Mouse (Mus musculus): ENCODE measurements at regions not wholly inside any gene's neighbourhood (a gene's known extent, or its start where the extent isn't known, plus 50 kb on each side); places are given as distances from the start of the nearest gene placed in this dataset.

DNA sequence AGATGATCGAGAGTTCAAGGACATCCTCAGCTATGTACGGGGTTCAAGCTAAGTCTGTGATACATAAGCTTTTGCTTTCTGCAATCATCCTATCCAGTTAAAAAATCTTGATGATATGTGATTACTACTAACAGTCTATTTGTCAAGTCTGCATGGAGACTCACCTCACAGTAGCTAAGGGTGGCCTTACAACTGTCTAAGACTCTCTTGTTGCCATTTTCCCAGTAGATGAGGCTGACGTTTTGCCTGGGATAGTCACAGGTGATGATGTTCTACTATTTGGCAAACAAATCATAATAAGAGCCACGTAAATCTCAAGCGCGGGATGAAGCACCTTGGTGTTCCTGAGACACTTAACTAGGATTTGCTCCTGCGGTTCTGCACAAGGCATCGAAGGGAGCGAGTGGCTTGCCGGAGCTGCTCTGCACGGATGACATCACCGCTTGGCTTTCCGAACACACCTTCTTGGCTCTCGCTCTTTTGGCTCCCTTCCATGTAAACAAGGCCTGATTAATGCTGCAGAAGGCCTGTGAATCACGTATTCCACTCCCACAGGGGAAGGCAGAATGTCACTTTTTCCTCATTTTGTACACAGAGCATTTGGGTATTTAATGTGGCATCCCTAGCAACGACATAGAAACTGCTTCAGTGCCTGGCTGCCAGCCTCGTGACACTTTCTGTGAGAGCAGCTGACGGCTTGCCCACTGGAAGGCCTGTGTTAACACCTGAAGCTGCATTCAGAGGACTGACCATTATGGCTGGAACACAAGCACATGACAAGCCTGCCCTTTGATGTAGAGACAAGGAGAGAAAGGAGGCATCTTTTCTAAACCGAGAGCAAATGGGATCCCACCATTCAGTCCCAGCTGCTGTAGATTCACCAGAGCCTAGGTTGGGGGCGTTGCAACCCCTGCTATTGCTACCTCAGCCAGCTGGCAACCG lies 260.5 kb upstream of the 4930412O13Rik start:
- H3K4me3 ChIP-seq (ENCODE audit: control insufficient read depth in 1 of 2, insufficient read depth in 1 of 2, low read depth in 2 of 2, low read length in 2 of 2) = no peak overlapping the region
- no peak overlapping the region for H3K27ac ChIP-seq (ENCODE audit: control insufficient read depth, low read depth, low read length)
- H3K9ac ChIP-seq (ENCODE audit: control insufficient read depth, low read depth, low read length, poor library complexity, severe bottlenecking) = no peak overlapping the region
- no peak for TF ChIP-seq POLR2A (IDR thresholded peaks at IDR 0.05; ENCODE audit: control insufficient read depth in 1 of 2, insufficient read depth in 1 of 2, low read depth in 1 of 2, low read length in 2 of 2, poor library complexity in 1 of 2)
- TF ChIP-seq CTCF (IDR thresholded peaks at IDR 0.05 in 2 of 3, conservative IDR thresholded peaks at IDR 0.05 in 1 of 3; ENCODE audit: control insufficient read depth in 1 of 3, insufficient read depth in 1 of 3, low read depth in 2 of 3, low read length in 3 of 3, poor library complexity in 1 of 3, severe bottlenecking in 1 of 3) = no peak
- no peak for TF ChIP-seq MYB (IDR thresholded peaks at IDR 0.05; ENCODE audit: low read depth, low read length)
- TF ChIP-seq GATA1 (IDR thresholded peaks at IDR 0.05; ENCODE audit: low read depth, low read length) = no peak
- TF ChIP-seq CHD1 (IDR thresholded peaks at IDR 0.05; ENCODE audit: low read depth, low read length) = no peak
- no peak for TF ChIP-seq ELF1 (IDR thresholded peaks at IDR 0.05; ENCODE audit: low read depth, low read length)
- TF ChIP-seq ZMIZ1 (IDR thresholded peaks at IDR 0.05; ENCODE audit: low read depth, low read length) = no peak
- no peak for TF ChIP-seq MAFK (IDR thresholded peaks at IDR 0.05; ENCODE audit: borderline replicate concordance, low read depth, low read length)
- TF ChIP-seq JUND (IDR thresholded peaks at IDR 0.05; ENCODE audit: low read depth, low read length) = no peak
- TF ChIP-seq SIN3A (IDR thresholded peaks at IDR 0.05; ENCODE audit: low read length) = no peak
- TF ChIP-seq KAT2A (conservative IDR thresholded peaks at IDR 0.05; ENCODE audit: low read depth, low read length) = no peak
- no peak for TF ChIP-seq POLR2AphosphoS2 (IDR thresholded peaks at IDR 0.05; ENCODE audit: low read length)
- TF ChIP-seq USF1 (IDR thresholded peaks at IDR 0.05; ENCODE audit: low read depth, low read length) = no peak
- no peak for TF ChIP-seq NRF1 (IDR thresholded peaks at IDR 0.05; ENCODE audit: insufficient read depth, low read depth, low read length, poor library complexity, severe bottlenecking)
- no peak for TF ChIP-seq ETS1 (IDR thresholded peaks at IDR 0.05; ENCODE audit: low read depth, low read length)
- TF ChIP-seq TAL1 (IDR thresholded peaks at IDR 0.05; ENCODE audit: low read length) = no peak
- no peak for TF ChIP-seq HCFC1 (IDR thresholded peaks at IDR 0.05; ENCODE audit: low read depth, low read length)
- no peak for TF ChIP-seq POLR2AphosphoS5 (IDR thresholded peaks at IDR 0.05; ENCODE audit: borderline replicate concordance, low read depth, low read length)
- H3K4me1 ChIP-seq (ENCODE audit: control insufficient read depth in 1 of 2, insufficient read depth in 2 of 2, low read length in 2 of 2) = no peaks in the 10 kb centered on the region
- H3K79me2 ChIP-seq (ENCODE audit: control insufficient read depth, insufficient read depth, low read length, poor library complexity) = no peaks in the 10 kb centered on the region
- H3K36me3 ChIP-seq (ENCODE audit: control insufficient read depth in 1 of 2, insufficient read depth in 2 of 2, low read length in 2 of 2) = no peaks in the 10 kb centered on the region
- H3K9me3 ChIP-seq (replicated peaks; ENCODE audit: insufficient read depth, low read length) = no peaks in the 10 kb centered on the region
- H3K27me3 ChIP-seq (ENCODE audit: control insufficient read depth in 1 of 2, insufficient read depth in 2 of 2, low read length in 2 of 2) = no peaks in the 10 kb centered on the region
- DNase-seq (ENCODE audit: low read depth, low spot score) = no peak

DNA sequence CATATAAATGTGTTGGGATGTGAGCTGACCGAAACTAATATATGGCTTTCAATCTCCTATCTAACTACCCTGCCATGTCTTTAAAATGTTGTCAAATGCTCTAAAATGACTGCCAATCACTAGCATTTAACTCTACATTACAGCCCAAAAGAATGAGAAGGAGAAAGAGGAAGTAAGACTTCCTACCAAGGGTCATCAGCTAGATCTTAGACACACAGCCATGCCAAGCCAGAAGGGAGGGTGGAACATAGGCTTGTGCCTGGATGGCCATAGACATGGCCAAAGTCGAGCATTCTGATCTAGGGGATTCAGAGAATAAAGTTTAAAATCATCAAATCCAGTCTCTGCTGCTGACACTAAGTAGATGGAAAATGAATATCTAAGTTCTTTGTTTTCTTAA lies 257.4 kb upstream of the 4930412O13Rik start:
- no peaks in the 10 kb centered on the region for H3K9me3 ChIP-seq (replicated peaks; ENCODE audit: insufficient read depth, low read length)
- no peaks in the 10 kb centered on the region for H3K4me1 ChIP-seq (ENCODE audit: control insufficient read depth in 1 of 2, insufficient read depth in 2 of 2, low read length in 2 of 2)
- peak; percentile 4 for DNase-seq (ENCODE audit: low read depth, low spot score)
- H3K36me3 ChIP-seq (ENCODE audit: control insufficient read depth in 1 of 2, insufficient read depth in 2 of 2, low read length in 2 of 2) = no peaks in the 10 kb centered on the region
- H3K9ac ChIP-seq (ENCODE audit: control insufficient read depth, low read depth, low read length, poor library complexity, severe bottlenecking) = no peak overlapping the region
- TF ChIP-seq E2F4 (IDR thresholded peaks at IDR 0.05; ENCODE audit: borderline replicate concordance, low read depth, low read length) = no peak
- no peak for TF ChIP-seq ZNF384 (IDR thresholded peaks at IDR 0.05; ENCODE audit: low read depth, low read length)
- TF ChIP-seq CHD2 (IDR thresholded peaks at IDR 0.05; ENCODE audit: low read length) = no peak
- no peak for TF ChIP-seq BHLHE40 (IDR thresholded peaks at IDR 0.05; ENCODE audit: borderline replicate concordance, low read depth, low read length)
- TF ChIP-seq CTCF (IDR thresholded peaks at IDR 0.05 in 2 of 3, conservative IDR thresholded peaks at IDR 0.05 in 1 of 3; ENCODE audit: control insufficient read depth in 1 of 3, insufficient read depth in 1 of 3, low read depth in 2 of 3, low read length in 3 of 3, poor library complexity in 1 of 3, severe bottlenecking in 1 of 3) = no peak
- no peak for TF ChIP-seq UBTF (IDR thresholded peaks at IDR 0.05; ENCODE audit: borderline replicate concordance, insufficient read depth, low read depth, low read length)
- TF ChIP-seq NELFE (IDR thresholded peaks at IDR 0.05; ENCODE audit: low read depth, low read length) = no peak
- TF ChIP-seq MYB (IDR thresholded peaks at IDR 0.05; ENCODE audit: low read depth, low read length) = no peak
- H3K27ac ChIP-seq (ENCODE audit: control insufficient read depth, low read depth, low read length) = no peak overlapping the region
- no peaks in the 10 kb centered on the region for H3K27me3 ChIP-seq (ENCODE audit: control insufficient read depth in 1 of 2, insufficient read depth in 2 of 2, low read length in 2 of 2)
- no peaks in the 10 kb centered on the region for H3K79me2 ChIP-seq (ENCODE audit: control insufficient read depth, insufficient read depth, low read length, poor library complexity)
- H3K4me3 ChIP-seq (ENCODE audit: control insufficient read depth in 1 of 2, insufficient read depth in 1 of 2, low read depth in 2 of 2, low read length in 2 of 2) = no peak overlapping the region
